Mouse (Mus musculus) midbrain, embryonic 11.5 days (tissue): Measurements from ENCODE around the gene Pcgf1. TPM values are rescaled to one million over a fixed set of nuclear protein-coding genes. Genes with fewer than 3 reads are reported as not detected.

Experiments
- ATAC-seq: fragments of 200-750 bp; cut with Nextera tagmentation; 2 replicates; pipeline ENCODE4 v1.8.0; 2017; ENCODE audit warnings: moderate TSS enrichment, moderate library complexity; ENCODE audit not compliant: low FRiP score
- DNase-seq: peaks from one replicate; pipeline ENCODE4 v3.0.0; 2015; ENCODE audit warnings: low spot score; ENCODE audit errors: missing footprints
- H3K27ac ChIP-seq: fragments of 300-500 bp; sonication (generic); 2 replicates; pipeline ENCODE4 v1.5.1; 2014; ENCODE audit warnings: low read depth, low read length
- H3K27me3 ChIP-seq: fragments of 300-500 bp; sonication (generic); 2 replicates; pipeline ENCODE4 v1.6.1; 2014; ENCODE audit warnings: mild to moderate bottlenecking, low read length, moderate library complexity, mixed read lengths; ENCODE audit not compliant: control insufficient read depth, insufficient read depth
- H3K36me3 ChIP-seq: fragments of 300-500 bp; sonication (generic); 2 replicates; pipeline ENCODE4 v1.6.1; 2014; ENCODE audit warnings: mild to moderate bottlenecking, low read length, moderate library complexity, mixed read lengths; ENCODE audit not compliant: control insufficient read depth, insufficient read depth
- H3K4me1 ChIP-seq: fragments of 300-500 bp; sonication (generic); 2 replicates; pipeline ENCODE4 v1.6.1; 2014; ENCODE audit warnings: low read length; ENCODE audit not compliant: control insufficient read depth, insufficient read depth
- H3K4me2 ChIP-seq: fragments of 300-500 bp; sonication (generic); 2 replicates; pipeline ENCODE4 v1.6.1; 2014; ENCODE audit warnings: mild to moderate bottlenecking, moderate library complexity
- H3K4me3 ChIP-seq: fragments of 300-500 bp; sonication (generic); 2 replicates; pipeline ENCODE4 v1.5.1; 2014; ENCODE audit warnings: low read depth, low read length
- H3K9ac ChIP-seq: fragments of 300-500 bp; sonication (generic); 2 replicates; pipeline ENCODE4 v1.6.1; 2014; ENCODE audit warnings: low read length
- H3K9me3 ChIP-seq: fragments of 300-500 bp; sonication (generic); 2 replicates; pipeline ENCODE4 v1.6.1; 2016; ENCODE audit warnings: low read length; ENCODE audit not compliant: control insufficient read depth
- WGBS: fragments of 180-500 bp; shearing (Covaris S2); extraction: QIAGEN DNeasy Blood & Tissue Kit; methylation state at CpG from one replicate; pipeline ENCODE4 v1.1.7; 2014; 5-methylcytosine and 5-hydroxymethylcytosine counted together
- polyA plus RNA-seq: library from polyadenylated mRNA; unstranded; fragments of >200 nt; fragmentation: Nextera tagmentation; extraction: Ambion mirVana; gene quantifications from 2 replicates; pipeline ENCODE4 v1.2.1, GENCODE M21; 2014

Pcgf1 gene
- polyA plus RNA-seq, 1 experiment from 2014 or later: 35.5 TPM

DNA sequence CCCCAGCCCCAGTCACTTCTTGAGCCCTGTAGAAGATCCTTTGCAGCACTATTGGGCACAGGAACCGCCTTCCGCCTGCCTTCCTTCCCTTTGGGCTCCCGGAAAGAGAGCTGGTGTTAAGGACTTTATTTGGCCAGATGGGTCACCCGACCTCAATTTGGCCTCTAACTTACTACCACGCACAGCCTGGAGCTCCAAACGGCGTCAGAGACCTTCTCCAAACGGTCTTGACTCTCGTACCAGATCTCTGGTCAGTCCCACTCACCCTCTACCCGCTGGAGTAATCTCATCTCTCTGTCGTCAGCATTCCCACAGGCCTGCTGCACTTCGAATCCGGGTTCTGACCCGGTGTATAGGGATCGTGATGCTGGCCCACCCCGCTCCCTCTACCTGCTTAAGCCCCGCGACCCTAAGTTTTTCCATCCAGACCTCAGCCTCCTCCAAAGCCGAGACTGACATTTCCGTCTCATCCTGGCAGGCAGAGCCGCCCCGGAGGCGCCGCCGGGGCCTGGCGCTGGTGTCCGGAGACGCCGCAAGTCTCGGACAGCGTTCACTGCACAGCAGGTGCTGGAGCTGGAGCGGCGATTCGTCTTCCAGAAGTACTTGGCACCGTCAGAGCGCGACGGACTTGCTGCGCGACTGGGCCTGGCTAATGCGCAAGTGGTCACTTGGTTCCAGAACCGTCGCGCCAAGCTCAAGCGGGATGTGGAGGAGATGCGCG lies 9.7 kb downstream of the Pcgf1 start:
- peak overlapping the region; percentile 11; the same call in 1 of the 2 replicates for H3K4me3 ChIP-seq
- no peaks in the 10 kb centered on the region for H3K36me3 ChIP-seq
- no peak overlapping the region for H3K9ac ChIP-seq
- DNase-seq (peak; percentile 85), ATAC-seq (no peak)
- 0 out of 2 replicates have a peak, but pooled peaks cover 3% of the 10 kb centered on the region for H3K4me1 ChIP-seq
- WGBS: under 1% methylated on average over 47 of the region's 47 CpGs
- H3K27ac ChIP-seq: no peak overlapping the region
- peaks cover 68% of the 10 kb centered on the region for H3K27me3 ChIP-seq
- peak overlapping the region; percentile 30 for H3K4me2 ChIP-seq
- no peaks in the 10 kb centered on the region for H3K9me3 ChIP-seq

- no peak overlapping the region for H3K27ac ChIP-seq
- H3K9ac ChIP-seq: no peak overlapping the region
- ATAC-seq (no peak), DNase-seq (peak; percentile 94)
- no peaks in the 10 kb centered on the region for H3K9me3 ChIP-seq
- 0 out of 2 replicates have a peak, but pooled peaks cover 3% of the 10 kb centered on the region for H3K4me1 ChIP-seq
- no peaks in the 10 kb centered on the region for H3K36me3 ChIP-seq
- WGBS: 2% methylated on average over 9 of the region's 9 CpGs
- peak overlapping the region; percentile 11; the same call in 1 of the 2 replicates for H3K4me3 ChIP-seq
- H3K27me3 ChIP-seq: peaks cover 65% of the 10 kb centered on the region
- H3K4me2 ChIP-seq: peak overlapping the region; percentile 30; the same call in 1 of the 2 replicates
These were observed 10.2 kb downstream of the Pcgf1 start for GRCm38 (mm10) chr6:83087926-83088260.

GRCm38 (mm10) chr6:83092416-83093127 lies 14.9 kb downstream of the Pcgf1 start:
- no peak overlapping the region for H3K4me2 ChIP-seq
- no peak overlapping the region for H3K4me3 ChIP-seq
- 0 out of 2 replicates have a peak, but pooled peaks cover 2% of the 10 kb centered on the region for H3K4me1 ChIP-seq
- no peak overlapping the region for H3K9ac ChIP-seq
- no peak overlapping the region for H3K27ac ChIP-seq
- H3K9me3 ChIP-seq: no peaks in the 10 kb centered on the region
- 47% methylated on average over 6 of the region's 6 CpGs for WGBS
- DNase-seq: no peak
- no peak for ATAC-seq
- H3K27me3 ChIP-seq: peaks cover 19% of the 10 kb centered on the region
- H3K36me3 ChIP-seq: no peaks in the 10 kb centered on the region

- Histone ChIP-seq H3K9me3 (no peaks in the 10 kb centered on the region), H3K4me1 (no peaks in the 10 kb centered on the region), H3K4me2 (no peak overlapping the region), H3K27ac (no peak overlapping the region), H3K4me3 (no peak overlapping the region), H3K9ac (no peak overlapping the region), H3K27me3 (no peaks in the 10 kb centered on the region; the same call in 1 of the 2 replicates), H3K36me3 (no peaks in the 10 kb centered on the region)
- ATAC-seq: no peak
- DNase-seq: no peak
- 42% methylated on average over 6 of the region's 6 CpGs for WGBS
These were observed 18.3 kb downstream of the Pcgf1 start for GRCm38 (mm10) chr6:83095968-83096367.

GRCm38 (mm10) chr6:83098411-83098810 lies 20.7 kb downstream of the Pcgf1 start:
- Histone ChIP-seq H3K9me3 (no peaks in the 10 kb centered on the region), H3K4me3 (no peak overlapping the region), H3K4me2 (no peak overlapping the region), H3K27ac (no peak overlapping the region), H3K9ac (no peak overlapping the region), H3K4me1 (peaks cover 11% of the 10 kb centered on the region), H3K27me3 (peaks cover 7% of the 10 kb centered on the region; the same call in 1 of the 2 replicates), H3K36me3 (no peaks in the 10 kb centered on the region)
- ATAC-seq: no peak
- WGBS: 69% methylated on average over 2 of the region's 2 CpGs
- DNase-seq: no peak

GRCm38 (mm10) chr6:83101316-83101687 lies 23.6 kb downstream of the Pcgf1 start, which contains the start of the genes Ccdc142 and Gm42688:
TSS of gene Ccdc142 (plus strand) at chr6:83101601.
TSS of gene Gm42688 (plus strand) at chr6:83101617.
- peaks cover 9% of the 10 kb centered on the region; the same call in 1 of the 2 replicates for H3K27me3 ChIP-seq
- peak; percentile 96 for DNase-seq
- WGBS: under 1% methylated on average over 25 of the region's 25 CpGs
- no peaks in the 10 kb centered on the region for H3K9me3 ChIP-seq
- peak within 1 kb of the TSS; percentile 72 for H3K4me3 ChIP-seq
- peak; percentile 87 for ATAC-seq
- H3K9ac ChIP-seq: peak within 1 kb of the TSS; percentile 75
- peak within 1 kb of the TSS; percentile 58 for H3K27ac ChIP-seq
- no peaks in the 10 kb centered on the region for H3K36me3 ChIP-seq
- peak within 1 kb of the TSS; percentile 99 for H3K4me2 ChIP-seq
- H3K4me1 ChIP-seq: peaks cover 13% of the 10 kb centered on the region

DNA sequence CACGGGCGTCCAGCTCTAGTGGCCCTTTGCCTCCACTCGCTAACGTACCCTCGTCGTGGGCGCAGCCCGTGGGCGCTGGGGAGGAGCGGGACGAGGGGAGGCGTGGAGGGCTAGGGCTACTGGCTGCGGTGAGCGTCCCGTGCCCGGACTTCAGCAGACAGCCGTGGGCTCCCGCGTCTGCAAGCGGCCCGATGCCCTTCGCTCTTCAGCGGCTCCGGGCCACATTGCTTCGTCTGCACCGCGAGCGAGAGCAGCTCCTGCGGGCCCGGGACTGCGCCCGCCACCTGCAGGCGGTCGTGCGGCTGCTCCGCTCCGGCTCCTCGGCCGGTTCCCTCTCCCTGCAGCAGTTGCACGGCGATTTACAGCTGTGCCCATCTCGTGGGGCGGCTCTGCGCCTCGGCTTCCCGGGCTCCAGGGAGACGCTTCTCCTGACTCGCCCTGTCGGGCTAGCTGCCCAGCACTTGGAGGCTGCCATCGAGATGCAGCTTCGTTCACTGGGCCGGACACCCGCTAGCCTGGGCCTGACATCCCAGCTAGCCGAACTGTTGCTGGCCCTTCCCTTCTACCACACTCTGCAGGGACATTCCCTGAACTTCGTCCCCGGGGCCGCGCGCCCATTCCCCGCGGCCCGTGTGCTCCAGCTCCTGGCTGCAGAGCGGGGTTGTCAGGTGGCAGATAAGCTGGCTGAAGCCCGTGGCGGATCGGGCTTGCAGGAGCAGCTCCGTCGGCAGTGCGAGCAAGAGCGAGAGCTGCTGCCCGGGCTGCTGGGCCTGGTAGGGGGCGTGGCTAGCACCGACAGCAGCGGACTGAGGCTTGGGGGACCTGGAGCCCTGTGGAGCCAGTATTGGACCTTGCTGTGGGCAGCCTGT lies 24.3 kb downstream of the Pcgf1 start:
- Histone ChIP-seq H3K36me3 (no peaks in the 10 kb centered on the region), H3K9me3 (no peaks in the 10 kb centered on the region), H3K27ac (peak overlapping the region; percentile 58), H3K27me3 (peaks cover 9% of the 10 kb centered on the region; the same call in 1 of the 2 replicates), H3K4me3 (peak overlapping the region; percentile 72), H3K9ac (peak overlapping the region; percentile 75), H3K4me2 (peak overlapping the region; percentile 99), H3K4me1 (peaks cover 13% of the 10 kb centered on the region)
- DNase-seq (peak; percentile 98), ATAC-seq (peak; percentile 80)
- WGBS: under 1% methylated on average over 74 of the region's 74 CpGs

GRCm38 (mm10) chr6:83103130-83103650 lies 25.5 kb downstream of the Pcgf1 start:
- 47% methylated on average over 11 of the region's 11 CpGs for WGBS
- Histone ChIP-seq H3K4me2 (peak overlapping the region; percentile 99; the same call in 1 of the 2 replicates), H3K27me3 (peaks cover 9% of the 10 kb centered on the region; the same call in 1 of the 2 replicates), H3K4me3 (no peak overlapping the region), H3K9ac (peak overlapping the region; percentile 5; the same call in 1 of the 2 replicates), H3K4me1 (peaks cover 18% of the 10 kb centered on the region), H3K36me3 (no peaks in the 10 kb centered on the region), H3K9me3 (no peaks in the 10 kb centered on the region), H3K27ac (no peak overlapping the region)
- DNase-seq: no peak
- ATAC-seq: no peak
